Mouse (Mus musculus): Measurements from ENCODE around the gene Cpne5. TPM values are rescaled to one million over a fixed set of nuclear protein-coding genes. Genes with fewer than 3 reads are reported as not detected.

Cpne5 gene
- under 1 TPM in 1 of 2 experiments, not detected in 1; 0.13 TPM for total RNA-seq (2023)

GRCm38 (mm10) chr17:29237772-29238420 is at the start of gene Cpne5:
TSS of gene Cpne5 (minus strand) at chr17:29238167.

GRCm38 (mm10) chr17:29268682-29269348 is 30.8 kb upstream of the Cpne5 start, which contains the start of gene BC004004:
TSS of gene BC004004 (plus strand) at chr17:29268788.

GRCm38 (mm10) chr17:29263840-29264633 is 26.1 kb upstream of the Cpne5 start, which contains the start of gene Ppil1:
TSS of gene Ppil1 (minus strand) at chr17:29264186.

GRCm38 (mm10) chr17:29113591-29114352 is 124.2 kb downstream of the Cpne5 start, which contains the start of gene Rab44:
TSS of gene Rab44 (plus strand) at chr17:29114145.

Other genes with a start within 250 kb of the Cpne5 start
- gene Stk38, start 230.2 kb downstream of the Cpne5 start, total RNA-seq (2023) = 100 to 1,000 TPM; 267 to 298 TPM
- gene Srsf3, start 205.5 kb downstream of the Cpne5 start, total RNA-seq (2023) = 100 to 1,000 TPM; 252 to 277 TPM
- gene Cdkn1a, start 147.2 kb downstream of the Cpne5 start, total RNA-seq (2023) = 10 to 100 TPM; 30.5 to 41.6 TPM
- 100 to 1,000 TPM; 223 to 233 TPM for gene Rab44, start 124.0 kb downstream of the Cpne5 start, total RNA-seq (2023)
- 10 to 100 TPM; 18.7 to 23.7 TPM for gene Ppil1, start 26.0 kb upstream of the Cpne5 start, total RNA-seq (2023)
- gene BC004004, start 30.6 kb upstream of the Cpne5 start, total RNA-seq (2023) = 10 to 100 TPM; 65.6 to 75.6 TPM
- gene Pi16, start 79.5 kb upstream of the Cpne5 start, total RNA-seq (2023) = 100 to 1,000 TPM; 206 to 208 TPM
- gene Mtch1, start 109.8 kb upstream of the Cpne5 start, total RNA-seq (2023) = 10 to 100 TPM; 95.4 to 96.1 TPM
- gene Fgd2, start 122.7 kb upstream of the Cpne5 start, total RNA-seq (2023) = 10 to 100 TPM; 36.6 to 46.9 TPM

Measured in neutrophil, adult 83 days (primary cell).